Mouse (Mus musculus): Measurements from ENCODE around the gene Rexo1. TPM values are rescaled to one million over a fixed set of nuclear protein-coding genes. Genes with fewer than 3 reads are reported as not detected.
A peak's percentile ranks its signal among the peaks of the same experiment; 100 is the strongest.

The Rexo1 gene
- polyA plus RNA-seq, 1 experiment from 2014 or later, result 22.5 TPM

DNA sequence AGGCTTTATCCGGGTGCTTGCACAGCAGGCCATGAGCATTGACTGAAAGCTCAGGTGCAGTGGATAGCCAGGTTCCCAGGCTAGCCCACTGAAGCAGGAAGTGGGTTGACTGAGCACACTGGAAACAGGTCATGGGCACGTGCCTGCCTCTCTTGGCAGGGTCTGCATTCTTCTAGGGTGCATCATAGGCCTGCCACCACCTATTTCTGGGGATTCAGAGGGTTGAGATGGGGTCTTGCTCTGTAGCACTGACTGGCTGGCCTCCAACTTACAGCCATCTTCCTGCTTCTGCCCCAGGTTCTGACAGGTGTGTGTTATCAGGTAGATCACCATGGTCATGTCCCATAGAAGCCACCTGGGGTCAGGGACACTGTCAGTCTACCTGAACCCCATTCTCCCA is 43.6 kb upstream of the Rexo1 start:
- Histone ChIP-seq H3K9me3 (ENCODE audit: control insufficient read depth, low read length) (no peaks in the 10 kb centered on the region), H3K4me1 (replicated peaks; ENCODE audit: control insufficient read depth, insufficient read depth, low read length) (peaks cover 5% of the 10 kb centered on the region), H3K27me3 (ENCODE audit: control insufficient read depth, insufficient read depth, low read length) (no peaks in the 10 kb centered on the region), H3K9ac (ENCODE audit: low read depth, low read length) (no peak overlapping the region), H3K27ac (ENCODE audit: low read depth, low read length) (no peak overlapping the region), H3K4me2 (replicated peaks; ENCODE audit: low read depth, low read length) (no peak overlapping the region), H3K4me3 (ENCODE audit: low read depth, low read length) (no peak overlapping the region), H3K36me3 (ENCODE audit: control insufficient read depth, insufficient read depth, low read length) (peaks cover 15% of the 10 kb centered on the region)
- DNase-seq (ENCODE audit: low spot score) (no peak), ATAC-seq (ENCODE audit: low FRiP score) (no peak)
- WGBS, result 94% methylated on average over 2 of the region's 2 CpGs

DNA sequence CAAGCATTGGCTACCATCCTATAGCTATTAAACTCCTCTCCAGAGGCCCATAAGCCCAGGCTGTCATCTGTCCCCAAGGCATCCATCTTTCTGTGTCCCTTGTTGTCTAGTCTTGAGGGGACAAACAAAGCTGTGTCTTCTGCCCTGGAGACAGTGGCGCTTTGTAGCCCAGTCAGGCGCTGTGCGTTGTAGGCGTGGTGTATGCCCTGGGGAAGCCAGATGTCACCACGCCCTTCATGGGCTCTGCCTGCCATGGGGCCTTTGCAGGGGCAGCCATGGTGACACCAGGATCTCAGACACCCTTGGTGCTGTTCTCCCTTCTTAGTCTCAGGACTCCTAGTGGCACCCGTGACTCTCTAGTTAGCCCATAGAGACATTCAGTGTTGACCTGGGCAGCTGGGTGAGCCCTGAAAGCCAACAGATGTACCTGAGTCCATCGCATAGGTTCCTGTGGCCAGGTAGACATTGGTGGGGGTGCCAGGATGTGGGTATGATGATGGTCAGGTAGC is 42.7 kb upstream of the Rexo1 start:
- Histone ChIP-seq H3K27me3 (ENCODE audit: control insufficient read depth, insufficient read depth, low read length) (no peaks in the 10 kb centered on the region), H3K36me3 (ENCODE audit: control insufficient read depth, insufficient read depth, low read length) (peaks cover 13% of the 10 kb centered on the region), H3K27ac (ENCODE audit: low read depth, low read length) (no peak overlapping the region), H3K9me3 (ENCODE audit: control insufficient read depth, low read length) (no peaks in the 10 kb centered on the region), H3K4me1 (replicated peaks; ENCODE audit: control insufficient read depth, insufficient read depth, low read length) (peaks cover 5% of the 10 kb centered on the region), H3K4me2 (replicated peaks; ENCODE audit: low read depth, low read length) (peak overlapping the region; percentile 81), H3K4me3 (ENCODE audit: low read depth, low read length) (peak overlapping the region; percentile 50), H3K9ac (ENCODE audit: low read depth, low read length) (peak overlapping the region; percentile 66; the same call in 1 of the 2 replicates)
- no peak for DNase-seq (ENCODE audit: low spot score)
- ATAC-seq (ENCODE audit: low FRiP score), result no peak
- WGBS, result 83% methylated on average over 7 of the region's 7 CpGs

DNA sequence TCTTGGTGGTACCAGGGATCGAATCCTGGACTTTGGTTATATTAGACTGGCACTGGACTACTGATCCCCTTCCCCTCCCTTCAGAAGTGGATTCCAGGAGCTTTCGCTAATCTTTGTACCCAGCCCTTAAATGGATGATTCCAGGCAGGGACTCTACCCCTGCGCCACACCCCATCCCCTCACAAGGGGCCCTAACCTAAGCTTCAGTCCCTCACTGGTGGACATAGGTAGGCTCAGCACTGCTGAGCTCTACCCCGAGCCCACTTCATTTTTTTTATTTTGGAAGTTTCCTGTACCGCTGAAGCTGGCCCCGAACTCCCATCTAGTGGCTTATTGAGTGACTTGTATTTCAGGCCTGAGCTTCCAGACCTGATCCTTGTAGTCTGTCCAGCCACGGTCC is 42.0 kb upstream of the Rexo1 start:
- whole genome bisulfite sequencing, result 36% methylated on average over 7 of the region's 7 CpGs
- Histone ChIP-seq H3K4me2 (replicated peaks; ENCODE audit: low read depth, low read length) (peak overlapping the region; percentile 81), H3K4me3 (ENCODE audit: low read depth, low read length) (peak overlapping the region; percentile 50), H3K36me3 (ENCODE audit: control insufficient read depth, insufficient read depth, low read length) (peaks cover 13% of the 10 kb centered on the region), H3K9me3 (ENCODE audit: control insufficient read depth, low read length) (no peaks in the 10 kb centered on the region), H3K4me1 (replicated peaks; ENCODE audit: control insufficient read depth, insufficient read depth, low read length) (peaks cover 5% of the 10 kb centered on the region), H3K9ac (ENCODE audit: low read depth, low read length) (peak overlapping the region; percentile 66), H3K27ac (ENCODE audit: low read depth, low read length) (peak overlapping the region; percentile 63; the same call in 1 of the 2 replicates), H3K27me3 (ENCODE audit: control insufficient read depth, insufficient read depth, low read length) (no peaks in the 10 kb centered on the region)
- no peak for DNase-seq (ENCODE audit: low spot score)
- no peak; the same call in 1 of the 2 replicates for ATAC-seq (ENCODE audit: low FRiP score)

DNA sequence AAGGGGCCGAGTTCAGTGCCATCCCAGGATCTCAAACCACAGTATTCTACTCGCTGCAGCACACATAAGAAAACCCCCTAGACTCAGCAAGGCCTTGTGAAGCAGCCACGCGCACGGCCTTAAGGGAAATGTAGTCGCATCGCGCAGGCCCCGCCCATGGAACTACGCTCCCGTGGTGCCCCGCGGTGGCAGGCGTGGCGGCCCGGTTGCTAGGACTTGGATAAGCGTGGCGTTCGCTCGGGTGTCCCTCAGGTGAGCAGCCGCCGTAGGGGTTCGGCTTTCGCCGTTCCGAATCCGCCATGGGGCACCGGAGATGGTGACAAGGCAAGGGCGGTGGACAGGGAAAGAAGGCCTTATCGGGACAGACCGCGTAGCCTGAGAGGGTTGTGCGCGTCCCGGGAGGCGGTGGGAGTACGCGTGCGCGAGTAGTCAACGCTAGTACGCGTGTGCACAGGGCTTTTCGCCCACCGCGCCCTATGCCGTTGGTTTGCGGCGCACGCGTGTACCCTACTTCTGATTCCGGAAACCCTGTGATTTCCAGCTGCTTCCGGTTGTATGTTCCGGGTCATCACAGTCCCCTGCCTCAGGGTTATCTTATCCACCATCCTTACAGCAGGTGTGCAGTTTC is 41.5 kb upstream of the Rexo1 start, which contains the start of the genes Scamp4 and Adat3:
TSS of gene Scamp4 (plus strand) at position 175 of the 628 bp plus-strand sequence.
TSS of gene Adat3 (plus strand) at position 183 of the 628 bp plus-strand sequence.
- Histone ChIP-seq H3K27me3 (ENCODE audit: control insufficient read depth, insufficient read depth, low read length) (no peaks in the 10 kb centered on the region), H3K27ac (ENCODE audit: low read depth, low read length) (peak within 1 kb of the TSS; percentile 63; the same call in 1 of the 2 replicates), H3K4me1 (replicated peaks; ENCODE audit: control insufficient read depth, insufficient read depth, low read length) (peaks cover 5% of the 10 kb centered on the region), H3K9ac (ENCODE audit: low read depth, low read length) (peak within 1 kb of the TSS; percentile 66), H3K9me3 (ENCODE audit: control insufficient read depth, low read length) (no peaks in the 10 kb centered on the region), H3K36me3 (ENCODE audit: control insufficient read depth, insufficient read depth, low read length) (peaks cover 13% of the 10 kb centered on the region), H3K4me3 (ENCODE audit: low read depth, low read length) (peak within 1 kb of the TSS; percentile 50), H3K4me2 (replicated peaks; ENCODE audit: low read depth, low read length) (peak within 1 kb of the TSS; percentile 81)
- peak; percentile 95 for ATAC-seq (ENCODE audit: low FRiP score)
- WGBS, result under 1% methylated on average over 54 of the region's 54 CpGs
- peak; percentile 96 for DNase-seq (ENCODE audit: low spot score)

DNA sequence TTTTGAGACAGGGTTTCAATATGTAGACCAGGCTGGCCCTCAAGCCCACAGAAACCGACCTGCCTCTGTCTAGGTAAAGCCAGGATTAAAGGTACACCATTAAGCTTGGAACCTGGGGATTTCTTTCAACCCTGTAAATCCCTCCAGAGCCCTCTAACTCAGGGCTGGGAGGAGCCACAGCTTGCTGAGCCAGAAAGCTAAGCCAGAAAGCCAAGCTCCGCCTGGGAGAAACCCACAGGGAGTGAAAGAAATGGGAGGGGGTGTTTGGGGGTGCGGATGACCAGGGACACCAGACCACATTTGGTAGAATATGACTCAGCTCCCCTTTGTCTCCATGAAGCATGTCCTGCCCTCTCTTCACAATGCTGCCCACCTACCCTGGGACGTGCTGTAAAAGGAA is 35.0 kb upstream of the Rexo1 start:
- DNase-seq (ENCODE audit: low spot score), result no peak
- no peak overlapping the region for H3K27ac ChIP-seq (ENCODE audit: low read depth, low read length)
- 43% methylated on average over 4 of the region's 4 CpGs for WGBS
- H3K27me3 ChIP-seq (ENCODE audit: control insufficient read depth, insufficient read depth, low read length), result no peaks in the 10 kb centered on the region
- ATAC-seq (ENCODE audit: low FRiP score), result no peak
- no peak overlapping the region for H3K4me3 ChIP-seq (ENCODE audit: low read depth, low read length)
- no peak overlapping the region for H3K9ac ChIP-seq (ENCODE audit: low read depth, low read length)
- H3K9me3 ChIP-seq (ENCODE audit: control insufficient read depth, low read length), result no peaks in the 10 kb centered on the region
- H3K36me3 ChIP-seq (ENCODE audit: control insufficient read depth, insufficient read depth, low read length), result no peaks in the 10 kb centered on the region
- H3K4me2 ChIP-seq (replicated peaks; ENCODE audit: low read depth, low read length), result no peak overlapping the region
- H3K4me1 ChIP-seq (replicated peaks; ENCODE audit: control insufficient read depth, insufficient read depth, low read length), result no peaks in the 10 kb centered on the region

DNA sequence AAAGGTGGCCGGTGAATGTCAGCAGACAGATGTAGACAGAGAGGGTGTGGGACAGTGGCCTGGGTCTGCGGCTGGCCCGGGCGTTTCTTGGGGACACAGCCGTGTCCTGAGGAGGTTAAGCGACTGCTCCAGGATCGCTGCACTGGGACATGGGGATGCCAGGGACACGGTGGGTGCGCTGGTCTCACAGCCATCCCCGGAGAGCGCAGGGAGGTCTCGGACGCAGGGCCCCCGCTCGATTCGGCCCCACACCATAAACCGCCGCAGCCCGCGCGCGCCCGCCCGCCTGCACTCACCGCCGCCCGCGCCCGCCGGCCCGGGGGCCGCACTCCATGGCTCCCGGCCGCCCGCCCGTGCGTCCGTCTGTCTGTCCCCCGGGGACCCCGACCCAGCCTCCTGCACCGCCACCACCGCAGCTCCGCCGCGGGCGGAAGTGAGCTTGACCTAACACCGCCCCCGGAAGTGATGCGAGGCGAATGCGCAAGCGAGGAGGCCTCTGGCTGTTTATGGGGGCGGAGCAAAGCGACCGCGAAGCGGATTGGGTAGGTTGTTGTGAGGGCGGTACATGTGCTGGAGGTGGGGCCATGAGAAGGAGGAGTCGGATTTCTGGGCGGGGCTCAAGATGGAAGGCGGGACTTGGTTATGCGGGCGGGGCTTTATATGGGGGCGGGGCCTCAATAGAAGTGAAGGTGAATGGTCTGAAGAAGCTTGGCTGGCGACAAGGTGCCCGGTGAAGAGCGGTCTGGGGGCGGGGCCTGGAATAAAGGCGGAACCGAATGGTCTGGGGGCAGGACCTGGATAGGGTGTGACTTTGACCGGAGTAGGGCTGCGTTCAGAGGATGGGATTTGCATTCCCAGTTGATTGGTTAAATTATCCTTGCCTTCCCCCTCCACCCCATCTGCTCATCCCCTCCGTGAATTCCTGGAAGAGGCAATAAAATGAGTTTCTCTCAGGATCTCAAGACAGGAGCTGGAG is 28.8 kb upstream of the Rexo1 start, which contains the start of gene Abhd17a:
TSS of gene Abhd17a (minus strand) at position 463 of the 976 bp plus-strand sequence.
- peak; percentile 98 for DNase-seq (ENCODE audit: low spot score)

DNA sequence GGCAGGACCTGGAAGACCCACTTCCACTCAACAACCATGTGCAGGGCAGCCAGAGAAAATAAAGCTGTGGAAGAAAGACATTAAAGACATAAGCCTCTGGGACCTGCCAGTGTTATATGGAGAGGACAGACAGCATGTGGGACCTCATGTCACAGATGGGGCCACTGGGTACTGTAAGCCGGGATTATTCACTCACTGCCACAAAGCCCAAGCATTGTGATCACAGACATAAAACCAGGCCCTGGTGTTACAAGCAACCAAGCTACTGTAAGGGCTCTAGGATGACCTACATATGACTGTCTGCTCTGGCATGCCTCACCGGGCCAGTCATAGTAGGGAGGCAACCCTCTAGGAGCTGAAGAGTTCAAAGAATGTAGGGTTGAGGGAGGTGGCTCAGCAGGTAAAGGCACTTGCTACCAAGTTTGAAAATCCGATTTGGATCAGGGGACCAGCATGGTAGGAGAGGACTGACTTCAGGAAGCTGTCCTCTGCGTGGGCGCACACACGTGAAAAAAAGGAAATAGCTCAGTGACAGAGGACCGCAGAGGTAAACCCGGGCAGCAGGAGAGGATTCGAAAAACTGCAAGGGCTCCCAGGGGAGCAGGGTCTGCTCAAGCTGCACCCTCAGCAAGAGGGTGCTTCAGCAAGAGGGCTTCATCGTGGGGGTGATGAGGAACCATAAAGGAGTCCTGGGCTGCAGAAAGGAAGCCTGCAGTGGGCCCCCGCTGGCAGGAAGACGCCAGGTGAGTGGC is 27.9 kb upstream of the Rexo1 start:
- DNase-seq (ENCODE audit: low spot score) (no peak), ATAC-seq (ENCODE audit: low FRiP score) (no peak)
- Histone ChIP-seq H3K4me3 (ENCODE audit: low read depth, low read length) (peak overlapping the region; percentile 93), H3K9me3 (ENCODE audit: control insufficient read depth, low read length) (no peaks in the 10 kb centered on the region), H3K27me3 (ENCODE audit: control insufficient read depth, insufficient read depth, low read length) (no peaks in the 10 kb centered on the region), H3K4me2 (replicated peaks; ENCODE audit: low read depth, low read length) (peak overlapping the region; percentile 96), H3K9ac (ENCODE audit: low read depth, low read length) (peak overlapping the region; percentile 87), H3K4me1 (replicated peaks; ENCODE audit: control insufficient read depth, insufficient read depth, low read length) (peaks cover 4% of the 10 kb centered on the region), H3K27ac (ENCODE audit: low read depth, low read length) (no peak overlapping the region), H3K36me3 (ENCODE audit: control insufficient read depth, insufficient read depth, low read length) (no peaks in the 10 kb centered on the region)
- 20% methylated on average over 12 of the region's 12 CpGs for WGBS

More for the DNA sequence above, 28.8 kb upstream of the Rexo1 start, which contains the start of gene Abhd17a:
- Histone ChIP-seq H3K4me1 (replicated peaks; ENCODE audit: control insufficient read depth, insufficient read depth, low read length) (peaks cover 4% of the 10 kb centered on the region), H3K36me3 (ENCODE audit: control insufficient read depth, insufficient read depth, low read length) (no peaks in the 10 kb centered on the region), H3K27ac (ENCODE audit: low read depth, low read length) (peak within 1 kb of the TSS; percentile 56; the same call in 1 of the 2 replicates), H3K9ac (ENCODE audit: low read depth, low read length) (peak within 1 kb of the TSS; percentile 87), H3K9me3 (ENCODE audit: control insufficient read depth, low read length) (no peaks in the 10 kb centered on the region), H3K27me3 (ENCODE audit: control insufficient read depth, insufficient read depth, low read length) (no peaks in the 10 kb centered on the region), H3K4me2 (replicated peaks; ENCODE audit: low read depth, low read length) (peak within 1 kb of the TSS; percentile 96), H3K4me3 (ENCODE audit: low read depth, low read length) (peak within 1 kb of the TSS; percentile 93)
- peak; percentile 97 for ATAC-seq (ENCODE audit: low FRiP score)
- WGBS, result under 1% methylated on average over 69 of the region's 73 CpGs

DNA sequence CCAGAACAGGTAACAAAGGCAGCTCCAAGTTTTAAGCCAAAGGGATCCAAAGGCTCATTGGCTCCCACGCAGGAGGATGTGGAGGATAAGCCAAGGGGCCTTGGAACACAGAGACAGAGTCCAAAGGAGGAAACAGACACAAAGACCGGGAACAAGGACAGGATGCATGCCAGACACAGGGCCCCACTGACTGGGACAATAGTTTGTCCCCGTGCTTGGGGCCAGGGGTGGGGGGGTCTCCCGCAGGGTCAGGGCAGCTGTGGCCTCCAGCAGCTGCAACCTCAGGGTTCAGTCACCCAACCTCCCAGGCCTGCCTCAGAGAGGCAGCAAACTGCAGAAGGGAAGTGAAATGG is 25.9 kb upstream of the Rexo1 start:
- 41% methylated on average over 2 of the region's 4 CpGs for whole genome bisulfite sequencing
- H3K36me3 ChIP-seq (ENCODE audit: control insufficient read depth, insufficient read depth, low read length), result no peaks in the 10 kb centered on the region
- no peaks in the 10 kb centered on the region for H3K9me3 ChIP-seq (ENCODE audit: control insufficient read depth, low read length)
- H3K4me2 ChIP-seq (replicated peaks; ENCODE audit: low read depth, low read length), result no peak overlapping the region
- peak overlapping the region; percentile 36 for H3K27ac ChIP-seq (ENCODE audit: low read depth, low read length)
- no peaks in the 10 kb centered on the region for H3K27me3 ChIP-seq (ENCODE audit: control insufficient read depth, insufficient read depth, low read length)
- no peak overlapping the region for H3K4me3 ChIP-seq (ENCODE audit: low read depth, low read length)
- no peak overlapping the region for H3K9ac ChIP-seq (ENCODE audit: low read depth, low read length)
- peaks cover 4% of the 10 kb centered on the region for H3K4me1 ChIP-seq (replicated peaks; ENCODE audit: control insufficient read depth, insufficient read depth, low read length)
- no peak for DNase-seq (ENCODE audit: low spot score)
- ATAC-seq (ENCODE audit: low FRiP score), result no peak
